Mouse (Mus musculus) heart, adult 2 months (tissue): Measurements from ENCODE around the gene Nrg4. TPM values are rescaled to one million over a fixed set of nuclear protein-coding genes. Genes with fewer than 3 reads are reported as not detected.
A peak's percentile ranks its signal among the peaks of the same experiment; 100 is the strongest.

Experiments
- DNase-seq, 2 experiments: peaks; one replicate each; pipeline ENCODE4 v3.0.0; 2021
- H3K27ac ChIP-seq: fragments of 200-600 bp; 2 replicates; pipeline ENCODE4 v1.8.1; 2022
- H3K27me3 ChIP-seq: fragments of 200-500 bp; 2 replicates; pipeline ENCODE4 v1.6.1; 2012; ENCODE audit warnings: mild to moderate bottlenecking, low read length, inconsistent platforms, mixed read lengths; ENCODE audit not compliant: control insufficient read depth, insufficient read depth
- H3K36me3 ChIP-seq: fragments of 200-500 bp; 2 replicates; pipeline ENCODE4 v1.6.1; 2012; ENCODE audit warnings: low read length, inconsistent platforms; ENCODE audit not compliant: control insufficient read depth, insufficient read depth
- H3K4me1 ChIP-seq: fragments of 200-500 bp; 2 replicates; pipeline ENCODE4 v1.6.1; 2011; ENCODE audit warnings: low read length; ENCODE audit not compliant: control insufficient read depth, insufficient read depth
- H3K4me3 ChIP-seq: fragments of 200-600 bp; 2 replicates; pipeline ENCODE4 v1.8.1; 2022
- H3K79me2 ChIP-seq: fragments of 200-500 bp; replicated peaks from 2 replicates; pipeline ENCODE4 v1.6.1; 2012; ENCODE audit warnings: mild to moderate bottlenecking, inconsistent platforms, low read length, moderate library complexity, mixed read lengths; ENCODE audit not compliant: control insufficient read depth, insufficient read depth
- H3K9ac ChIP-seq: fragments of 200-500 bp; 2 replicates; pipeline ENCODE4 v1.6.1; 2012; ENCODE audit warnings: low read depth, mild to moderate bottlenecking, control low read depth, inconsistent platforms, low read length, mixed read lengths
- CTCF ChIP-seq: fragments of 200-600 bp; IDR thresholded peaks from 2 replicates; pipeline ENCODE4 v1.8.1; 2022; ENCODE audit warnings: antibody characterized with exemption, mild to moderate bottlenecking, moderate library complexity
- EP300 ChIP-seq: fragments of 200-500 bp; IDR thresholded peaks from 2 replicates; pipeline ENCODE4 v1.6.1; 2011; ENCODE audit warnings: low read depth, low read length, control low read depth; ENCODE audit not compliant: insufficient read depth
- POLR2A ChIP-seq: fragments of 200-500 bp; IDR thresholded peaks from 2 replicates; pipeline ENCODE4 v1.6.1; 2011; ENCODE audit warnings: mild to moderate bottlenecking, low read depth, low read length, control low read depth; ENCODE audit not compliant: insufficient read depth
- WGBS: fragments of 180-500 bp; shearing (Covaris S2); methylation state at CpG from one replicate; pipeline ENCODE4 v1.1.7; 2018; 5-methylcytosine and 5-hydroxymethylcytosine counted together
- intact Hi-C: fragments of 180-260 bp; cut with DNase I; formaldehyde crosslinking; loops from one replicate; pipeline ENCODE4 v1.15.1; 2025
- polyA plus RNA-seq: library from polyadenylated mRNA; depleted of rRNA; stranded (reverse); fragments of >200 nt; gene quantifications from 2 replicates; pipeline ENCODE4 v1.2.3, GENCODE M21; 2012
- total RNA-seq, 2 experiments: library from RNA; stranded (reverse); gene quantifications; 2 replicates each; pipeline ENCODE4 v1.2.3; 2021

The Nrg4 gene
- total and polyA plus RNA-seq, 3 experiments, result 1.5 to 7.6 (median 2.3) TPM

- Histone ChIP-seq H3K27me3 (no peaks in the 10 kb centered on the region), H3K27ac (no peak overlapping the region), H3K4me1 (peaks cover 4% of the 10 kb centered on the region), H3K79me2 (no peaks in the 10 kb centered on the region), H3K9ac (no peak overlapping the region), H3K36me3 (peaks cover 11% of the 10 kb centered on the region), H3K4me3 (no peak overlapping the region)
- DNase-seq, result no peak
- 59% methylated on average over 4 of the region's 4 CpGs for WGBS
- no peak for TF ChIP-seq EP300
- no peak for TF ChIP-seq CTCF
- no peak for TF ChIP-seq POLR2A
- intact Hi-C loops, result no loop called here
These were observed 98.5 kb downstream of the Nrg4 start for GRCm38 (mm10) chr9:55228149-55228548.

GRCm38 (mm10) chr9:55226251-55226650, 100.4 kb downstream of the Nrg4 start:
- TF ChIP-seq CTCF (no peak), POLR2A (no peak), EP300 (no peak)
- intact Hi-C loops, result no loop called here
- Histone ChIP-seq H3K27ac (no peak overlapping the region; the same call in 1 of the 2 replicates), H3K36me3 (peaks cover 15% of the 10 kb centered on the region), H3K4me3 (no peak overlapping the region), H3K9ac (no peak overlapping the region), H3K79me2 (no peaks in the 10 kb centered on the region), H3K4me1 (peaks cover 3% of the 10 kb centered on the region), H3K27me3 (no peaks in the 10 kb centered on the region)
- DNase-seq, result no peak
- WGBS, result 91% methylated on average over 3 of the region's 3 CpGs

GRCm38 (mm10) chr9:55225165-55225737, 101.4 kb downstream of the Nrg4 start:
- Histone ChIP-seq H3K27me3 (no peaks in the 10 kb centered on the region), H3K4me1 (peaks cover 3% of the 10 kb centered on the region), H3K36me3 (peaks cover 16% of the 10 kb centered on the region), H3K79me2 (no peaks in the 10 kb centered on the region), H3K27ac (peak overlapping the region; percentile 48), H3K4me3 (no peak overlapping the region), H3K9ac (no peak overlapping the region)
- TF ChIP-seq POLR2A (peak; percentile 30; the same call in 1 of the 2 replicates), CTCF (no peak), EP300 (peak; percentile 79)
- 63% methylated on average over 7 of the region's 7 CpGs for WGBS
- peak in 1 of 2 experiments; percentile 43 for DNase-seq
- intact Hi-C loops, result loop anchor here (2.0 kb wide), 1 partner anchor 16 kb away; the partner anchor contains the start of gene Fbxo22

- H3K27me3 ChIP-seq, result no peaks in the 10 kb centered on the region
- H3K36me3 ChIP-seq, result peaks cover 44% of the 10 kb centered on the region
- no peak overlapping the region for H3K4me3 ChIP-seq
- no peak for TF ChIP-seq EP300
- no peak for TF ChIP-seq CTCF
- TF ChIP-seq POLR2A, result no peak
- H3K4me1 ChIP-seq, result peaks cover 1% of the 10 kb centered on the region
- WGBS, result 84% methylated on average over 3 of the region's 3 CpGs
- peaks cover 4% of the 10 kb centered on the region; the same call in 1 of the 2 replicates for H3K79me2 ChIP-seq
- intact Hi-C loops, result no loop called here
- H3K9ac ChIP-seq, result no peak overlapping the region
- DNase-seq, result no peak
- no peak overlapping the region for H3K27ac ChIP-seq
These were observed 109.3 kb downstream of the Nrg4 start for GRCm38 (mm10) chr9:55217381-55217780.

GRCm38 (mm10) chr9:55216078-55216477, 110.6 kb downstream of the Nrg4 start:
- WGBS, result 57% methylated on average over 2 of the region's 2 CpGs
- intact Hi-C loops, result no loop called here
- peaks cover 40% of the 10 kb centered on the region for H3K36me3 ChIP-seq

GRCm38 (mm10) chr9:55215648-55216047, 111.0 kb downstream of the Nrg4 start:
- intact Hi-C loops, result no loop called here
- TF ChIP-seq EP300 (no peak), CTCF (no peak)

More at GRCm38 (mm10) chr9:55216078-55216477, 110.6 kb downstream of the Nrg4 start:
- Histone ChIP-seq H3K4me3 (no peak overlapping the region), H3K4me1 (peaks cover 3% of the 10 kb centered on the region), H3K27ac (no peak overlapping the region), H3K79me2 (peaks cover 7% of the 10 kb centered on the region), H3K27me3 (no peaks in the 10 kb centered on the region), H3K9ac (no peak overlapping the region)
- TF ChIP-seq POLR2A (no peak), EP300 (no peak), CTCF (no peak)
- DNase-seq, result no peak

More at GRCm38 (mm10) chr9:55215648-55216047, 111.0 kb downstream of the Nrg4 start:
- Histone ChIP-seq H3K27ac (no peak overlapping the region), H3K9ac (no peak overlapping the region), H3K4me3 (no peak overlapping the region), H3K4me1 (peaks cover 3% of the 10 kb centered on the region), H3K79me2 (peaks cover 7% of the 10 kb centered on the region), H3K27me3 (no peaks in the 10 kb centered on the region), H3K36me3 (peaks cover 43% of the 10 kb centered on the region)
- no peak for DNase-seq
- WGBS, result 82% methylated on average over 3 of the region's 3 CpGs
